Mouse (Mus musculus) MN1 (cell line): Measurements from ENCODE around the gene Ptgds.

Experiments used
- DNase-seq: peaks from one replicate; pipeline ENCODE4 v3.0.0-alpha.2; 2016; ENCODE audit warnings: low spot score

The Ptgds gene

GRCm38 (mm10) chr2:25480541-25480940 is 10.7 kb upstream of the Ptgds start:
- DNase-seq: no peak

- no peak for DNase-seq
These were observed 9.9 kb upstream of the Ptgds start for GRCm38 (mm10) chr2:25479551-25480311.

DNA sequence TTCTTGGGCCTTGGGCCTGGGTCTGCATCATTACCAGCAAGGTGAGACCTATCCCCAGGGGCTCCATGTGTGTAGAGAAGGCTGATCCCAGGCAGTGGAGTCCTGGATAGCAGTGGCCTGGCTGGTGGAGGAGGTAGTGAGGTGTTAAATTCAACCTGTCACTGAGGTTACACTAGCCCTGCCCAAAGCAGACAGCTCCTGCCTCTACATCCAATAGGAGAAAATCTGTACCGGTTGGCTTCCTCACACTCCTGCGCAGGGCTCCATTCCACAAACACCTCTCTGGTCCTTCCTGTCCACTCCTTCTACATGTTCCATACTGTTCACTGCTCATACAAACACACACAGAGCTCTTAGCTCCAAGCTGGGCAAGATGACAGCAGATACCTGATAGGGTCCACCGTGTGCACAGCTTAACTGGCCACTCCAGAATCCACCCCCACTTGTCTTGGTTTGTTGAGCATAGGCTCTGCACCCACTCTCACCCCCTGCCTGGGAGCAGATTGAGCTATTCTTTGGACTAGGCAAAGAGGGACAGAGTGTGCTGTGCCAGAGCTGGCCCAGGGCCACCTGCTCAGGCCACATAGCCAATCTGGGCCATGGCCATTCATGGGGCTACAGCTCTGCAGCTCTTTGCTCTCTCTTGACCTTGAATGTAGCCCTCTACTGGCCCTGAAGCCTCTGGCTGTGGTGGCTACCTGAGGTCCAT is 8.3 kb upstream of the Ptgds start:
- no peak for DNase-seq

DNA sequence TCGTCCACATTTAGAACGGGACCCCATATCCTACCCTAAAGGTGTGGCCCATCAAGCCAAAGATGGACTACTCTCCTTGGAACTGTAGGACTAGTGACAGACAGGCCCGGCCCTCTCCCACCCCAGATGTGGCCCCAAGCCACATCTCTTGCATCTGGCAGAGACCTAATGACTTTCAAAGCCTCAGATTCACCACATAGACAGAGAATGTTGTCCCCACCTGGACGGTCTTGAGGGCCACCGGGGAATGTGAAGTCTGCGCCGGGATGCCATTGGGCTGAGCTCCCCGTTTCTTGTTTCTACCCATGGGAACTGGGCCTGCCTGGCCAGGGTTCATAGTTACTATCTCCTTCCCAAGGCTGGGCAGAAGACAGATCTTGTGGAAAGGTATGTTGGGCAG is 7.7 kb upstream of the Ptgds start:
- no peak for DNase-seq

DNA sequence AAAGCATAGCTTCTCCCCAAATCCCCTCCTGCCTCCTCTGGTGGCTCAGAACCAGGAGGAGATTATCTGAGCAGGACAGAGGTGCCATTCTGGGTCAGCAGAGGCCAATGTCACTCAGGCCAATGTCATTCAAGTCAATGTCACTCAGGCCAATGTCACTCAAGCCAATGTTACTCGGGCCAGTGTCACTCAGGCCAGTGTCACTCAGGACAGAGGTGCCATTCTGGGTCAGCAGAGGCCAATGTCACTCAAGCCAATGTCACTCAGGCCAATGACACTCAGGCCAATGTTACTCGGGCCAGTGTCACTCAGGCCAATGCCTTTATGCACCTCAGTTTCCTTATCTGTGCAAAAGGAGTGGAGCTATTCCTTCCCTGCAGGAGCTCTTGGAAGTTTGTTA is 2.7 kb upstream of the Ptgds start:
- DNase-seq: no peak

GRCm38 (mm10) chr2:25468962-25469915 is 607 bp downstream of the Ptgds start:
- DNase-seq: peak; percentile 68

GRCm38 (mm10) chr2:25467606-25468303 is 2.1 kb downstream of the Ptgds start:
- no peak for DNase-seq

DNA sequence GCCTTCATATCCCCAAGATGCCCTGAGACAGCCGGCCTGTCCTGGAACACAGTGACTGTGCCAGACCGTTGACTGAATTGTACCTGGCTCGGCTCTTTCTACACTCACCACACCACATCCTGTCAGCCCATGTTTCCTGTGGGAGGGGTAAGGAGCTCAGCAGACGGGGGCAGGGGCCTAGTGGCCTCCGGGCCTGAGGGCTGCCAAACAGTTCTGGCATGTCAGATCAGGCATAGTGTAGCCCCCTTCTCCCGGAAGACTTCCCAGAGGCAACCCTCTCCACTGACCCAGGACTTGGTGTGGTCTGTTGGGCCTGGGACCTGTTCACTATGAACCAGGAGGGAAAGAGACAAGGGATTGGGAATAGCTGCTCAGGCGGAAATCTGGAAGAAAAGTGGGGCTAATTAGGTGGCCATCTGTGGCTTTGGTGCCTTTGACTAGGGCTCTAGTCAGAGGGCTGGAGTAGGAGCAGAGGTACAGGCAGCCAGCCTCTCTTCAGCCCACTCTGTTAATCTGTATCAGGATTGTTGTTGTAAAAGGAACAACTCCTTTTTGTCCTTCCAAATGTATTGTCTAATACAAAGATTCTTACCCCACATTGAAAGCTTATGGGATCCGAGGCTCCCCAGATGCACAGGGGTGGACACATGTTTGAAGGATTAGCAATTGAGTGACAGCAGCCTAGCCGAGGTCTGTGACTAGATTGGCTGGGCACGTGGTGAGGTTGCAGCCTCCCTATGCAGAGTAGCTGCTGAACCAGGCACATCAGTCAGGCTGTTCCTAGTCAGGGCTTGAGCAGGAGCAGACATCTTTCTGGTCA is 3.8 kb downstream of the Ptgds start:
- peak; percentile 51 for DNase-seq

DNA sequence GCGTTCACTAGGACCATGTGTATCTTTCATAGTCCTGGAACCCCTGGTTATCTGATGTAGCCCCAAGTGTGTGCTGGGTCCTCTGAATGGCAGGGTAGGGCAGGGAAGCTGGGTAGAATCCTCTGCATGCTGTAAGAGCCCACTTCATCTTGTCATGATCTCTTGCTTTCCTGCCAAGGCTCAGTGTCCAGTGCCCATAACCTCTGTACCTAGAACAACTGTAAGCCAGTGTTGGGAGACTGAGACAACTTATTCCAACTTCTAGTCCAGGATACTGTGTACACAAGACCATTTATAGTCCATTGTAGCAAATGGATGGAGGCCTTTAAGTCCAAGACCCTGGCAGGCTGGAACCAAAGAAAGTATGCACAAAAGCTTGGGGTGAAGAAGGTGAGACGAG is 4.6 kb downstream of the Ptgds start:
- no peak for DNase-seq

- DNase-seq: no peak
These were observed 6.2 kb downstream of the Ptgds start for GRCm38 (mm10) chr2:25463630-25464029.

DNA sequence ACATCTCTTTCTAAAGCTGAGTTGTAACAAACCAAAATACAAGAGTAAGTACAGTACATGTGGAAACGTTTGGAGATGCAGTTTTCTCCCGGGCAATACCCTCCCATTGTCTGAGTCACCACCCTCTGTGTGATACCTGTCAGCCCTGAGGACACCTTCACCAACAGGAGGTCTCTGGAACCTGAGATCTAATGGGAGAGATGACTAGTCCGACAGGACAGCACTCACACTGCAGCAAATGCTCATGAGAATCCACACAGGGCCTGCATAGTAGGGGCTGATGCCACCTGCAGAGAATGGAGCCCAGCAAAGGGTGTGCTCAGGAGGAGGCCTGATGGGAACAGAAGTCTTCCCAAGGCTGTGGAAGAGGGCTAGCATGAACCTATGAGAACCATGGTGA is 8.4 kb downstream of the Ptgds start:
- DNase-seq: no peak

GRCm38 (mm10) chr2:25460551-25461309 is 9.1 kb downstream of the Ptgds start, which contains the start of gene Paxx:
Gene Paxx (minus strand): TSS chr2:25461094.
- peak; percentile 94 for DNase-seq

- peak; percentile 39 for DNase-seq
These were observed 9.7 kb downstream of the Ptgds start for GRCm38 (mm10) chr2:25460135-25460534.

DNA sequence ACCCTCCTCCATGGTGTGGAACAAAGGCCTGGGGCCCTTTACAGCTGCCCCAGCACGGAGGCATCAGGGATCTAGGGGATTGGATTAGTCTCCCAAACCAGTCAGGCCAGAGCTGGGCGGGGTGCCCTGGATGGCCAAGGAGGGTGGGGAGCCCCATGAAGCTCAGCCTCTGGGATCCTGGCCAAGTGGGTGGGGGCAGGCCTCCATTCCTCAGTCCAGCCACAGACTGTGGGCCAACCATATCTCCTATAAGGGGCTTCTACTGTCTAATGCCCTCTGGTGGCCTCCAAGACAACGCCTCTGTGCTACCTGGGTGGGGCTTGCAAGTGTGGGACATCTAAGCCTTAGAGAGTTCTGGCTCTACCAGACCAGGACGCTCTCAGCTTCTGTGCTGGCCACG is 10.9 kb downstream of the Ptgds start:
- no peak for DNase-seq

DNA sequence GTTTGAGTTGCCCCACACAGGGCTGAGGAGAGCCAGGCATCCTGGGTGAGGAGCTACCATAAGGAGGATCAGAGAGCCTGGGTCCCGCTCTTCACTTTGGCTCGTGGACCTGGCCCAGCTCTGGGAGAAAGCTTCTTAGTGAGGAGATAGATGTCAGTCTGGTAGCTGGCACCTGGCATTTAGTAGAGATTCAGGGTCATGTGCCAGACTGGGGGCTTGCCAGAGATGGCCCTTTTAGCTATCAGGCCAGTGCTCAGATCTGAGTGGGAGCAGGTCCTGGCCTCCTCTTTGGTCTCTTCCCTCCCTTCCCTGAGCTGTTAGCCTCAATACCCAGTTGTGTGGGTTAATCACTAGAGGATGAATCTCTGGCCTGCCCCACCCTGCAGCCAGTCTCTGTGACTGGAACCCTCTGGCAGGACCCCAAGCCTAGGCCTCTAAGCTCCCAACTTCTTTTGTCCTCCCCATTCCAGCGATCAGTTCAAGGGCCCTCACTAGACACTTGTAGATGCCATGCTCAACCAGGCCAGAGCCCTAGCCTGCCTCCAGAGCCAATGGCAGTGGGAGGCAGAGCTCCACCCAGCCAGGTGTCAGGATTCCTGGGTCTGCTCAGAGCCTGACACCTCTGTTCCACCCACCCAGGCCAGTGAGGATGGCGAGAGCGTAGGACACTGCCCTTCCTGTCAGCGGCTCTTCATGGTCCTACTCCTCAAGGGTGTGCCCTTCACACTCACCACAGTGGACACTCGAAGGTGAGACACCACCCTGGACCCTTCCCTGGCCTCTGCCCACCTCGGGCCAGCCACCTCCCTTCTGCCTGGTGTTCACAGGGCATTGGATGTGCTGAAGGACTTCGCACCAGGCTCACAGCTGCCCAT is 12.6 kb downstream of the Ptgds start:
- no peak for DNase-seq

DNA sequence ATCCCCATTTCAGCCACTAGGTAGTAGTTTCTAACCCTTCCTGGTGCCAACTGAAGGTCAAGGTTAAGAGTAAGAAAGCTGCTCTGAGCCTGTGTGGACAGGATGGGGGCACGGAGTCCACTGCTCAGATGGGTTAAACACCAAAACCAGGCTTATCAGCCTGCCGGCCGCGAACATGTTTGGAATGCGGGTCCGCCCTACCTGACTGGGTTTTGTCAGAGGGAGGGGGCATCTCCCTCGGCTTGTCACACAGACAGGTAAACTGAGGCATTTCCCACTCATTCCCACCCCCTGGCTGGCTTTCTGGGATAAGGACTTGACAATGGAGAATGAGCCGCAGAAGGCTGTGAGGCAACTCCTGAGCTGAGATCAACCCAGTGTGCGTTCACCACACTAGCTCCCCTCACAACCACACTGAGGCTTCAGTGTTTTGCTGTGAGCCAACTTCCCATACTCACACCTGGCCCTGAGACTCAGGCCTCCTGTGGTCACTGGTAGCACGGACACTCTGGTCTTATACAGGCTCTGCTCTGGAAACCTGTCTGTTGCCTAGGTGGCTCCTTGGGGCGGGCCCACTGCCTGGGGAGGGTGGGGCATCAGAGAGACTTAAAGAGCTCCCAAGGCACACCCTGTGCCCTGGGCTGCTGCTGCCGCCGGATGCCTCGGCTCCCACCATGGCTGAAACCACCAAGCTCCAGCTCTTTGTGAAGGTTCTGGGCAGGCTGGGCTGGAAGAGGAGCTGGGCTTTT is 13.5 kb downstream of the Ptgds start, which contains the start of gene Clic3:
Gene Clic3 (plus strand): TSS at position 634 of the 749 bp plus-strand sequence.
- DNase-seq: no peak

DNA sequence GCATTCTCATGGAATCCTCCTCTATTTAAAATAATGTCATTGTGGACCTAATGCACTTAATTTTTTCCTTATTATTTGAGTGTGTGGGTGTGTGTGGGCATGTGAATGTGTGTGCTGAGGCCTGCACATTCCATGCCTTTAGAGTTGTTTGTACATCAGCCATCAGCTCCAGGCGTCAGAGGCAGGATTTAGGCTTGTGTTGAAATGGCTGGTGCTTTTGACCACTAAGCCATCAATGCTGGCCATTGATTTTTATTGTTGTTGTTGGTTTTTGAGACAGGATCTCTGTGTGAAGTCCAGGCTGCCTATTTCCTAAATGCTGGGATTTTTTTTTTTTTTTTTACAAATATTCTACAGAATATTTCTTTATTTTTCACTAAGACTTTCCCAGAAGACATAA is 16.9 kb downstream of the Ptgds start:
- DNase-seq: no peak
